Mouse (Mus musculus): Measurements from ENCODE around the gene Nptxr.

GRCm38 (mm10) chr15:79823588-79824280, 19.2 kb upstream of the Nptxr start:
- TF ChIP-seq CTCF (IDR thresholded peaks at IDR 0.05; ENCODE audit: insufficient read depth, low read depth, low read length) (no peak), POLR2A (IDR thresholded peaks at IDR 0.05; ENCODE audit: insufficient read depth, low read depth, low read length) (no peak)

Data from olfactory bulb, adult 2 months (tissue).